Mouse (Mus musculus): Measurements from ENCODE around the gene Sdsl.

Sdsl gene

DNA sequence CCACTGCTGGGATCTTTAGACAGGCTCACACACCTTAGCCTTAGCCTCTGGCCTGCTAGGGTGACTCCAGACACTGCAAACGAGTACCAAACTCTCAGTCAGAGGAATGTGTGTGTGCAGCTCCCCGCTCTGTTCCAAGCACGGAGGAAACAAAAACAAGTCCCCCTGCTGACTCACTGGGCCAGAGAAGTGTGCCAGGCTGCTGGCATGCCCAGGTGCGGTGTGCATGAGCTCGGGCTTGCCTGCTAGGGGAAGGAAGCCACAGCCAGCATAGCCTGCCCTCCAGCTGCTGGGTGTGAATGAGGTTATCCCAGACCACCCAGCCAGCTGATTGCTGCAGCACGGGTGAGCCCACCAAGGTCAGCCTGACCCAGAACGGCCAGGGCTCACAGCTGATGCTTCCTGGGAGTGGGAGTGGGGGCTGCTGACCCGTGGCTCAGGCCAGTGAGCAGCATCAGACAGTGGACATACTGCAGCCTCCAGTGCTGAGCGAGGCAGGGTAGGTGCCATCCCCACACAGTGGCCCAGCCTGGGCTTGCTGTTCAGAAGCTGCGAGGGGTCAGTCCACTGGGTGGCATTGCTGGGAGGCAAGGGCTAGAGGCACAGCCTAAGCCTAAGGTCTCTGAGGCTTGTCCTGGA, 22.6 kb upstream of the Sdsl start:
- no peak for DNase-seq (ENCODE audit: low read depth, low spot score)

DNA sequence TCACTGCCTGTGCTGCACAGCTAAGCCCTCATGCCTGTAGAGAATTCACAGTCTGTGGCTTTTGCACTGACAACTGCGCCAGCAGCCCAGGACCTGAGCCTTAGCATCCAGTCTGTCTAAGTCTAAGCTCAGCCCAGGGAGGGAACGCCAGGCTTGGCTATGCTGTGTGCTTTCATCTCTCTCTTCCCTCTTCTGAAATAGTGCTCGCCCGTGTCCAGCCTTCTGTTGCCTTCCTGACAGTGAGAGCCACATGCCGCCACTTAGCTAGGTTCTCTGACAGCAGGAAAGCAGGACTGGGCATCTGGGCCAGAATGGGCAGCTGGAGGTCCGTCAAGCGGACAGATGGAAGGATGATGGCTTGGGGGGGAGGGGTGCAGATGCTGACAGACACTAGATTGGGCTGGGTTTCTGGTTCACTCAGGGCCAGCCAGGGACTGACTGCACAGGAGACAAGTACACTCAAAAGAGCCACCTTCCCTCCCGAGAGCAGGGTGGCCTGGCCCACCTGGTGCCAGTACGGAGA, 21.3 kb upstream of the Sdsl start:
- no peak for DNase-seq (ENCODE audit: low read depth, low spot score)

DNA sequence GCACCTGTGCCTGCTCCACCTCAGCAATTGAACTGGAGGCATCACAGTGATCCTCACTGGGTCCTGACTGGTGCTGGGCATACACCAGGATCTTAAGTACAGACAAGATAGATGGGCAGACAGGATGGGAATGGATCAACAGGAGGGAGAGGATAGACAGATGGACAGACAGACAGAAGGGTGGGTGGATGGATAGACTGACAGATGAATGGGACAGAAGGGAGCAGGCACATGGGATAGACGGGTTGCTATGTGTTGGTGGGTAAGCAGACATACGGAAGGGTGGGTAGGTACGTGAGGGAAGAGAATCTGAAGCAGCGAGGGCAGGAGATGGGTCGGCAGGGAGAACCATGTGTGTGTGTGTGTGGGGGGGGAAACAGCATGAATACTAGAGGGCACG, 20.8 kb upstream of the Sdsl start:
- no peak for DNase-seq (ENCODE audit: low read depth, low spot score)

DNA sequence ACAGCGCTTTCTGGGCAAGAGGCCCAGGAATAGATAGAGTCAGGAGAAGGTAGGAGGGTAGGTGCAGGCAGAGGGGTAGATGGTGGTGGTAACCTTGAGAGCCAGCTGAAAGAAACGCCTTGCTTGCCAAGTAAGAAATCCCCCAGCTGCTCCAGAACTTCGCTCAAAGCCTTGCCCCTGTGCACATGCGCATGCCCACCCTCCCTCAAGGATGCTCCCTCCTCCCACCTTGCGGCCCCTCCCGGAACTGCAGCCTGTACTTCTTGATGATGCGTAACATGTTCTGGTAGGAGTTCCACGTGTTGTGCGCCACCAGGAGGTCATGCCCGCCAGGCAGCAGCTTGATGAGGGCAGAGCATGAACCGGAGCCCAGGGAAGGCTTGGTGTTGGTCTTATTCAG, 19.8 kb upstream of the Sdsl start:
- peak; percentile 53 for DNase-seq (ENCODE audit: low read depth, low spot score)

DNA sequence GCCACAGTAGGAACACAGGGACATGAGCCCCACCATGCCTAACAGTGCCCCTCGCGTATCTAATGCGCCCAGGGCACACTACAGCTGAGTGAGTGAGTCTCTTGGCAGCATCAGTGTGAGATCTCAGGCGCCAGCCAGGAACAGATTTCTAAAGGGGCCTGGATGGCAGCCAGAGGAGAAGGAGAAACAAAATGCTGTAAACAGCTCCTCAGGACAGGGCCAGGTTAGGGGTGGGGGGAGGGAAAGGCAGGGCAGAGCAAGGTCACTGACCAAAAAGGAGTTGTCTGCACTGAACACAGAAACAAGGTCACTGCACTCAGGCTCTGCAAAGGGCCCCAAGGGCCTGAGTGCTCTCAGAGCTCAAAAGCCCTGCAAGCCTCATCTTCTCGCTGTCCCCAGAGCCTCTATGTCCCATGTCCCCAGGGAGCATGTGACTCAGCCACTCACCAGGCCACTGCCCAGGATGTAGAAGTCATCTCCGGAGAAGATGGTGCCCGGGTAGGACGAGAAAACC, 18.1 kb upstream of the Sdsl start:
- no peak for DNase-seq (ENCODE audit: low read depth, low spot score)

DNA sequence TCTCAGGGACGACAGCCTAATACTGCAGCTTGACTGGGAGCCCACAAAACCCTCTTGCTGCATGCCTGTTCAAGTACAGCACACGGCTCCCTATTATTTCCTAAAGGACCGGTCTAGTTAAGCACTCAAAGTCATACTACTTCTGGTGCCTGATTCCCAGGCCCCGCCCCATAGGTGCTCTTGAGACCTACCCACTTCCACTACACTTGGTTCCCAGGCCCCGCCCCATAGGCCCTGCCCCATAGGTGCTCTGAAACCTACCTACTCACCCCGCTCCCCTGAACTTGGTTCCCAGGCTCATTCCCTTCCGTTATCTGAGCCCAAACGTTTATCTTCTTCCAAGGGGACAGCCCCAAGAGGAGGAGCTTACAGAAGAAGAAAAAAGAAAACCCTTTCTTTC, 15.2 kb upstream of the Sdsl start:
- DNase-seq (ENCODE audit: low read depth, low spot score): no peak

DNA sequence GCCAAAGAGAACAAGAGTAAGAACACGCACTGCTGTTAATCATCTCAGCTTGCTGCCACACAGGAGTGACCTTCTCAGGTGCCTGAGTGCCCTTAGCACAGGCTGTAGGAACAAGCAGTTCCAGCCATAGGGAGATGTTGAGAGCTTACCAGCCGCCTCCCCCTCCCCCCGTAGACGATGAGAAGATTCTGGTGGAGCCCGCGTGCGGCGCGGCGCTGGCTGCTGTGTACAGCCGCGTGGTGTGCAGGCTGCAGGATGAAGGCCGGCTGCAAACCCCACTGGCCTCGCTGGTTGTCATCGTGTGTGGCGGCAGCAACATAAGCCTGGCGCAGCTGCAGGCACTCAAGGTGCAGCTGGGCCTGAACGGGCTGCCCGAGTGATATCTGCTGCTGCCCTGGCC, 10.8 kb upstream of the Sdsl start:
- DNase-seq (ENCODE audit: low read depth, low spot score): no peak

DNA sequence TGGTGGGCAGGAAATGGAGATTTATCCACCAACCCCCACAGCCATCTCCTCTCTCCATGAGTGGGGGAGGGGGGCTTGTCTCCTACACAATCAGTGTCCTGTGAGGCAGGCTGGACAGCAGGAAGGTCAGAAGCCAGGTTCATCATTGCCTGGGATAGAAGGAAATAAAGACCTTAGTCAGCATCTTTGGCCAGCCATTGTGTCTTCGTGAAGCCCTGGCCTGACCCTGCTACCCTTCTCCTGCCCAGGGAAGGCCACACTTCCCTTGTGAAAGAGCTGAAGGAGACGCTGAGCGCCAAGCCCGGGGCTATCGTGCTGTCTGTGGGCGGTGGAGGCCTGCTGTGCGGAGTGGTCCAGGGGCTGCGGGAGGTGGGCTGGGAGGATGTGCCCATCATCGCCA, 8.6 kb upstream of the Sdsl start:
- no peak for DNase-seq (ENCODE audit: low read depth, low spot score)

DNA sequence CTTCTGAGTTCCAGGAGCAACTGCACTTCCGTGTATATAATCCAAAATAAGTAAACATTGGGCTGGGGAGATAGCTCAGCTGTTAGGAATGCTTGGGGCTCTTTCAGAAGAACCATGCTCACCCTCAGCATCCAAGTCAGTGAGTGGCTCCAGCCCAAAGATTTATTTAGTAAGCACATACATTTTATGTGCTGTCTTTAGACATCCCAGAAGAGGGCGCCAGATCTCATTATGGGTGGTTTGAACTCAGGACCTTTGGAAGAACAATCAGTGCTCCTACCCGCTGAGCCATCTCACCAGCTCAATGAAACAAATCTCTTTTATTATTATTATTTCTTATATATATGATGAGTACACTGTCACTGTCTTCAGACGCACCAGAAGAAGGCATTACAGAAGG, 6.9 kb upstream of the Sdsl start:
- no peak for DNase-seq (ENCODE audit: low read depth, low spot score)

DNA sequence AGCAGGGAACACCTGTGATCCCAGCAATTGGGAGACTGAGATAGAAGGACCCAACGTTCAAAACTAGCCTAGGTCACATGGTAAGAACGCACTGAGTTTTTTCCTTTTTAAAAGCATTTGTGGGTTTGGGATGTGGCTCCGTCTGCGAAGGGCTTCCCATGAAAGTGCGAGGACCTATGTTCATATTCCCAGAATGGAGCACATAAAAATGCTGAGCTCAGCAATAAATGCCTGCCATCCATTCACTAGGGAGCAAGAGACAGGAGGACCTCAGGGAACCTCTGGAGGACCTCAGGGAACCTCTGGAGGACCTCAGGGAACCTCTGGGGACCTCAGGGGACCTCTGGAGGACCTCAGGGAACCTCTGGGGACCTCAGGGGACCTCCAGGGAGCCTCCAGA, 5.4 kb upstream of the Sdsl start:
- DNase-seq (ENCODE audit: low read depth, low spot score): no peak

DNA sequence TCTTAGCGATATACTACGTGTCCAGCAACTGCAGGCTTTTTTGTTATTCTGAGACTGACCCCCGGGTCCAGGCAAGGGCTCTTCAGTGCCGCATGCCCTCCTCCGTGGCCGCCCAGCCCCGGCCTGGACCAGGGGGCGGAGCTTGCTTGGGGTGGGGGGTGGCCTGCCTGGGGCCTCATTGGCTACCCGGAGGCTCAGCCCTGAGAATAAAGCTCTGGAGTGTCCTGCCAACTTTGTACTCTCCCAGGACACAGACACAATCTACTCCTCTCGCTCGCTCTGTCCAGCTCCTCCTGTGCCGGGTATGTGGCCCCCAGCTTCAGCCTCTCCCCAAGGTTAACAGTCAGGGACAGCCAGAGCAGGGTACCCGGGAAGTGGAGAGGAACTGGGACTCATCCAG, 3.7 kb upstream of the Sdsl start, which contains the start of gene Sds:
Gene Sds (plus strand): TSS at position 231 of the 400 bp plus-strand sequence.
- DNase-seq (ENCODE audit: low read depth, low spot score): no peak

DNA sequence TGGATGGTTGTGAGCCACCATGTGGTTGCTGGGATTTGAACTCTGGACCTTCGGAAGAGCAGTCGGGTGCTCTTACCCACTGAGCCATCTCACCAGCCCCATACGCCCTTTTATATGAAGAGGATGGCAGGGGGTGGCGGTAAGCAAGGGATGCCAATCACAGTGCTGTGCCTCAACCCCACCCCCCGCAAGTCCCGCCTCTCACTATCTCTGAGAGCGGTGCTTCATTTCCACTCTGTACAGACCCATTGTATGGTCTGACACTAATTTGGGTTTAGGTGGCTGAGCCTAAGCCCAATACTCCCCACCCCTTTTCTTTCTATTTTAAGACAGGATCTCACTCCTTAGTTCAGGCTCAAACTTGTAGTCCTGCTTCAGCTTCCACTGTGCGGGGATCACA, 3.3 kb upstream of the Sdsl start:
- no peak for DNase-seq (ENCODE audit: low read depth, low spot score)

DNA sequence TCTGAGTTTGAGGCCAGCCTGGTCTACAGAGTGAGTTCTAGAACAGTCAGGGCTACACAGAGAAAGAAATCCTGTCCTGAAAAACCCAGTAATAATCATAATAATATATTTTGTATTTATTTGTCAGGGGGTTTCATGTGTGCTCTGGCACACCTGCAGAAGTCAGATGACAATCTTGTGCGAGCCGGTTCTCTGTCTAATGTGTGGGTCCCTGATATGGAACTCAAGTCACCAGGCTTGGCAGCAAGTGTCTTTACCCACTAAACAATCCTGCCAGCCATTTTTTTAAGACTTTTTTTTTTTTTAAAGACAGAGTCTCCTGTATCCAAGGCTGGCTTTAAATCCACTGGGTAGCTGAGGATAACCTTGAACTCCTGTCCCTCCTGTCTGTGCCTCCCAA, 751 bp upstream of the Sdsl start:
- no peak for DNase-seq (ENCODE audit: low read depth, low spot score)

DNA sequence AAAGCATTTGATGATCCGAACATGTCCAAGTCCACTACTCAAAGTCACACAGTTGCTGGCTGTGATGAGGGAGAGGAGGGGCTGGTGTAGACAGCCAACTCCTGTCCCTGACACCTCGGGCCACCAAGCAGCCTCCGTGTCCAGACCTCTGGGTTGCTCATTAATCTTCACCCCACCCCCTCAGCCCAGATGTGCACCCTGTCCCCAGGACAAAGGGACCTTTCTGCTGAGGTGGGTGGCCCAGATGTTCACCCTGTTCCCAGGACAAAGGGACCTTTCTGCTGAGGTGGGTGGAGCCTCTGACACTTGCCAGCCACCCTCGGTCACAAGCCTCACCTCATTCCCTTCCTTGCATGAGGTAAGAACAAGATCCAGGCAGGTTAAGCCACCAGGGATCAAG, 1.1 kb downstream of the Sdsl start:
- no peak for DNase-seq (ENCODE audit: low read depth, low spot score)

DNA sequence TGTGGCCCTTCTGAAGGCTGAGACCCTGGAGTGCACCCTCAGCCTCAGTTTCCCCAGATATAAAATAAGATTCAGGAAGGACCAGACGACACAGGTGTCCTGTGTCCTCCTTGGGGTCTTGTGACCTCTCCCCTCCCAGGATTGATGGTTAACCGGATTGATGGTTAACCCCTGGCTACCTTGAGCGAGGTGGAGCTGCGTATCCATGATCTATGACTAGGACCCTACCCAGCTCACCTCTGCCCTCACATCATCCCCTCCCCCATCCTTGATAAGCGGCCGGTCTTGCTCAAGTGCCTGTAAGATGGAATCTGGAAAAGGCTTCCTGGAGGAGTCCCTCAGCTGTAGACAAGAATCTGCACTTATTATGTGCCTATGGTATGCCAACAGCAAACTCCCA, 3.8 kb downstream of the Sdsl start:
- no peak for DNase-seq (ENCODE audit: low read depth, low spot score)

DNA sequence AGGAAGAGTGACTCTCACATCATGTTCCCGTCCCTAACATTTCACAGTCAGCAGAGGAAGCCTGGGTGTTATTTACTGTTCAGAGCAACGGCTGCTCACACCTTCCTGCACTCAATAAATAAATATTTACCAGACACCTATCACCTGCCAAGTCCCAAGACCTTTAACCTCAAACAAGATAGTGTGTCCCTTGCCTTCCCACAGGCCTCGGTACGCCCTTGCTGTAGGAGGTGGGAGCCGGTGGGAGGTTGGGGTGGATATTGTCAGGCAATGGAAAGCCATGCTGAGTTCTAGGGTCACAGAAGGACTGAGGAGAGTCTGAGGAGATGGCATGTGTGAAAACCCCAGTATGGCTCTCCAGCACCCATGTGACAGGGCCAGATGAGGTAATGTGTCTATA, 4.3 kb downstream of the Sdsl start:
- DNase-seq (ENCODE audit: low read depth, low spot score): no peak

DNA sequence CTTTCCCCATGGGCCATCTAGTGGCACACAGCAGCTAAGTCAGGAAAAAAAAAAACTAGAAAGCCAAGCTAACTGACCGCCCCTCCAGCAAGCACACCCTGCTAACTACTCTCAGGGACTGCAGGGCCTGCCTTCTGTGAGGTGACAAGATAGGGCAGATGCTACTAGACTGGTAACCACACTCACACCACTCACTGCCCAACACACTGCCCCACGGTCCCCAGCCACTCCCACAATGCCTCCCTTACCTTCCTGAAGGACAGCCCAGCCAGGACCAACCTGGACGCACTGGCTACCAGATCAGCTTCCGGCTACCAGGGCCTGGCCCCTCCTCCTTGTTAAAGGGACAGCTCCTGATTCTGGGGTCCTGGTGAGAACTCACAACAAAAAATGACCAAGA, 5.6 kb downstream of the Sdsl start:
- DNase-seq (ENCODE audit: low read depth, low spot score): no peak

DNA sequence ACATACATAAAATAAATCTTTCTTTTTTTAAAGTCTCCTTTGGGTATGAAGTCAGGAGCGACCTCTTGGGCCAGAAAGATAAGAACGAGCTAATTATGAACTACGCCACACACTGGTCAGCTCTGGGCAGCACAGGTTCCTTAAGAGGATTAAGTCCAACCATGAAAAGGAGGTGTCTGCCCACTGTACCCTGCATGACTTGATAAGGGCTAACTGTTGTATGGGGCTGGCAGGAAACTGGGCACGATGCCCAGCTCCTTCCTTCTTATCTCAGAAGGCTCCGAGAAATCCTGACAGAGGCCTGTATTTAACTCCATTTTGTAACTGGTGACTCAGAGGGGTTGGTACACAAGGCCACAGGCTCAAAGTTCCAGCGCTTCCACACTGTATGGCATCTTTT, 6.8 kb downstream of the Sdsl start:
- no peak for DNase-seq (ENCODE audit: low read depth, low spot score)

DNA sequence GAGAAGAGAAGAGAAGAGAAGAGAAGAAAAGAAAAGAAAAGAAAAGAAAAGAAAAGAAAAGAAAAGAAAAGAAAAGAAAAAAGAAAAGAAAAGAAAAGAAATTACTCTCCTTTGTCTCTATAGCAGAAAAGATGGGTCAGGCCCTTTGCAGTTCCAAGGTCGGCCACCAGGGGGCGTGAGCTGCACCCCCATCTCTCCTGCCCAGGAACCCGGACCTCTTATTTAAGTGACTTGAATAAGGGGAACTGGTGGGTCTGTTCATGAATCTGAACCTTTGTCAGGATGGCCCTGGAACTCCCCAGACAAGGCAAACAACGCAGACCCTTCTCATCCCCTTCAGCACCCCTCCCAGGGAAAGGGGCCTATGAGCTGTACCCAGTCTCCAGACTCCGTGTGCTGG, 7.5 kb downstream of the Sdsl start:
- DNase-seq (ENCODE audit: low read depth, low spot score): no peak

DNA sequence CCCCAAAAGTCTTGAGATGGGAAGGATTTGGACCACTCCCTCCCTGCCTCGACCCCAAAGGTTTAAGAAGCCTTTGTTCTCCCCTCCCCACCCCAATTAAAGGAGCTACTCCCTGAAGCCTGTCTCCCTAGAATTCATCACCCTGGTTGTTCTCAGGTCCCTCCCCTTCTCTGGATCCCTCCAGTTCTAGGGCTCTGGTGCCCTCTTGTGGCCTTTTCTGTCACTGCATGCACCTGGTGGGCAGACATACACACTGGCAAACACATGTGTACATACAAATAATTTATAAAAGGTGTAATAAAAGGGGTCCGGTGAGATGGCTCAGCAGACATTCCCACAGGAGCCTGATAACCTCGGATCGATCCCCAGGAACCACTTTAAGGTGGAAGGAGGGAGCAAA, 8.3 kb downstream of the Sdsl start:
- DNase-seq (ENCODE audit: low read depth, low spot score): peak; percentile 35

DNA sequence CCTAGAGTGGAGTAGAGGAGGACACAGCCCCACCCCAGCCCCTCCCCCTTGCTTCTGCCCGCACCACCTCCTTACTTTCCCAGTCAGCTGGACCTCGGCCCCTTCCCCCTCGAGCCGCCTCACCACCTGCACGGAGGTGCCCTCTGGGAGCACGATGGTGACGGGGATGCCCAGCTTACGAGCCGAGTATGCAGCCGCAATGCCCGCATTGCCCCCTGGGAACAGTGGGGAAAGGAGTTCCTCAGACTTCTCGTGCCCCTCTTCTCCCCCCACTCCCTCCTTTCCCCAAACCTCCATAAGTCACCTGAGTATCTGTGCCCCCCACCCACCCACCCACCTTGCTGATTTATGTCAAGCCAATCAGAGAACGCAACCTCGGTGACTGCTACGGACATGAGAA, 10.7 kb downstream of the Sdsl start:
- no peak for DNase-seq (ENCODE audit: low read depth, low spot score)

DNA sequence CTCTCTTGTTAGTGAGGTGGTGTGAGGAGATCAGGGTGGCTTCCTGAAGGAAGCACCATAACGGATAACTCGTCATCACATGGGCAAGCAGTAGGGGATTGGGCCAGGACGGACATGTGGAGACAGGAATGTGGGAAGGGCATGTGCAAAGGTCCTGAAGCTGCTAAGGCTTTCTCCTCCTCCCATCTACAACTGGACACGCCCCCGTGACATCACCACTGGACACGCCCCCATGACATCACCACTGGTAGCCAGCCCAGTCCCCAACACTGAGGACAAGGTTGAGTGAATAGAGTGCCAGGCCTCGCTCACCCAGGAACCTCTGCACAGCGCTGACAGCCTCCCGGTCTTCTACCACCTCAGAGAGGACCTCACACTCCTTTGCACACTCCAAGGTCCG, 13.5 kb downstream of the Sdsl start:
- no peak for DNase-seq (ENCODE audit: low read depth, low spot score)

DNA sequence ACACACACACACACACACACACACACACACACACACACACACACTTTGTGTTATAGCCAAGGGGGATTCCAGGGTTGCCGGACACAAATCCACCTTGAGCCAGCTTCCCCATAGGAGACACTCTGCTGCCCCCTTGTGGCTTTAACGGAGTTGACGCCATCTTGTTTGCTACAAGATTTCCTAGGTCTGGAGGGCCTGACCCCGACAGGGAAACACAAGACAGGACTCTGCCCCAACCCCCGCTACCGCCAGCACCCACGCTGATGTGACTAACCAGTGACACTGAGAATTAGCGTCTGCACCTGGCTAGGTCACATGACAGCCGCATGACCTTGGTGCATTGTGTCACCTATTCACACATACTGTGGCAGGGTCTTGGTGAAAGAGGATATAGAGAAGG, 15.0 kb downstream of the Sdsl start:
- peak; percentile 90 for DNase-seq (ENCODE audit: low read depth, low spot score)
